Mouse (Mus musculus) heart, embryonic 11.5 days (tissue): ENCODE data around the gene Gli3. TPM values are rescaled to one million over a fixed set of nuclear protein-coding genes. Genes with fewer than 3 reads are reported as not detected.

Source experiments
- ATAC-seq: fragments of 200-750 bp; cut with Nextera tagmentation; replicated peaks from 2 replicates; pipeline ENCODE4 v1.8.0; 2017; ENCODE audit warnings: moderate library complexity; ENCODE audit not compliant: insufficient number of reproducible peaks, low FRiP score, low TSS enrichment
- H3K27ac ChIP-seq: fragments of 300-500 bp; sonication (generic); 2 replicates; pipeline ENCODE4 v1.5.1; 2014; ENCODE audit warnings: mild to moderate bottlenecking, low read depth, low read length
- H3K27me3 ChIP-seq: fragments of 300-500 bp; sonication (generic); 2 replicates; pipeline ENCODE4 v1.6.1; 2014; ENCODE audit warnings: mild to moderate bottlenecking, low read length, mixed read lengths; ENCODE audit not compliant: control insufficient read depth, insufficient read depth
- H3K36me3 ChIP-seq: fragments of 300-500 bp; sonication (generic); 2 replicates; pipeline ENCODE4 v1.6.1; 2014; ENCODE audit warnings: mild to moderate bottlenecking, low read length, moderate library complexity, mixed read lengths; ENCODE audit not compliant: control insufficient read depth, insufficient read depth
- H3K4me1 ChIP-seq: fragments of 300-500 bp; sonication (generic); 2 replicates; pipeline ENCODE4 v1.6.1; 2014; ENCODE audit warnings: low read length; ENCODE audit not compliant: control insufficient read depth, insufficient read depth
- H3K4me2 ChIP-seq: fragments of 300-500 bp; sonication (generic); 2 replicates; pipeline ENCODE4 v1.6.1; 2014; ENCODE audit warnings: mild to moderate bottlenecking, moderate library complexity
- H3K4me3 ChIP-seq: fragments of 300-500 bp; sonication (generic); 2 replicates; pipeline ENCODE4 v1.5.1; 2014; ENCODE audit warnings: low read depth, low read length
- H3K9ac ChIP-seq: fragments of 300-500 bp; sonication (generic); 2 replicates; pipeline ENCODE4 v1.6.1; 2014; ENCODE audit warnings: mild to moderate bottlenecking, low read depth, low read length, moderate library complexity
- H3K9me3 ChIP-seq: fragments of 300-500 bp; sonication (generic); replicated peaks from 2 replicates; pipeline ENCODE4 v1.6.1; 2016; ENCODE audit warnings: low read length; ENCODE audit not compliant: control insufficient read depth
- WGBS: fragments of 180-500 bp; shearing (Covaris S2); extraction: QIAGEN DNeasy Blood & Tissue Kit; methylation state at CpG from one replicate; pipeline ENCODE4 v1.1.7; 2014; ENCODE audit not compliant: insufficient replicate concordance; 5-methylcytosine and 5-hydroxymethylcytosine counted together
- polyA plus RNA-seq: library from polyadenylated mRNA; unstranded; fragments of >200 nt; fragmentation: Nextera tagmentation; extraction: Ambion mirVana; gene quantifications from 2 replicates; pipeline ENCODE4 v1.2.1, GENCODE M21; 2014

Gene Gli3
- polyA plus RNA-seq, result 9.1 and 11.4 TPM in 2 replicates

GRCm38 (mm10) chr13:15462830-15463491 is at the start of gene Gli3:
Gene Gli3, plus strand, starts transcription at chr13:15463235.
- peaks cover 6% of the 10 kb centered on the region for H3K4me1 ChIP-seq
- H3K4me2 ChIP-seq, result peak within 1 kb of the TSS; percentile 80
- H3K27me3 ChIP-seq, result peaks cover 6% of the 10 kb centered on the region; the same call in 1 of the 2 replicates
- no peaks in the 10 kb centered on the region for H3K9me3 ChIP-seq
- peak; percentile 94 for ATAC-seq
- peak within 1 kb of the TSS; percentile 93 for H3K27ac ChIP-seq
- peak within 1 kb of the TSS; percentile 85 for H3K9ac ChIP-seq
- under 1% methylated on average over 38 of the region's 76 CpGs for WGBS
- peak within 1 kb of the TSS; percentile 70 for H3K4me3 ChIP-seq
- H3K36me3 ChIP-seq, result no peaks in the 10 kb centered on the region

- no peak overlapping the region for H3K4me3 ChIP-seq
- H3K9me3 ChIP-seq, result no peaks in the 10 kb centered on the region
- H3K36me3 ChIP-seq, result no peaks in the 10 kb centered on the region
- no peak overlapping the region for H3K9ac ChIP-seq
- ATAC-seq, result no peak
- no peaks in the 10 kb centered on the region for H3K4me1 ChIP-seq
- no peak overlapping the region for H3K27ac ChIP-seq
- no peaks in the 10 kb centered on the region for H3K27me3 ChIP-seq
- H3K4me2 ChIP-seq, result no peak overlapping the region
- WGBS, result 67% methylated on average over 10 of the region's 10 CpGs
These were observed 41.8 kb upstream of the Gli3 start for GRCm38 (mm10) chr13:15421182-15421750.

- Histone ChIP-seq H3K4me2 (no peak overlapping the region), H3K27me3 (no peaks in the 10 kb centered on the region), H3K4me3 (no peak overlapping the region), H3K9me3 (no peaks in the 10 kb centered on the region), H3K4me1 (no peaks in the 10 kb centered on the region), H3K9ac (no peak overlapping the region), H3K27ac (no peak overlapping the region), H3K36me3 (no peaks in the 10 kb centered on the region)
- ATAC-seq, result no peak
- 72% methylated on average over 4 of the region's 4 CpGs for WGBS
These were observed 21.0 kb upstream of the Gli3 start for GRCm38 (mm10) chr13:15442002-15442401.

- H3K4me3 ChIP-seq, result no peak overlapping the region
- 67% methylated on average over 4 of the region's 4 CpGs for WGBS
- no peak for ATAC-seq
- H3K4me1 ChIP-seq, result no peaks in the 10 kb centered on the region
- no peak overlapping the region for H3K9ac ChIP-seq
- H3K27me3 ChIP-seq, result no peaks in the 10 kb centered on the region
- no peaks in the 10 kb centered on the region for H3K9me3 ChIP-seq
- H3K4me2 ChIP-seq, result no peak overlapping the region
- H3K27ac ChIP-seq, result no peak overlapping the region
- no peaks in the 10 kb centered on the region for H3K36me3 ChIP-seq
These were observed 18.7 kb upstream of the Gli3 start for GRCm38 (mm10) chr13:15444312-15444711.

- no peak for ATAC-seq
- no peaks in the 10 kb centered on the region for H3K36me3 ChIP-seq
- no peak overlapping the region for H3K4me3 ChIP-seq
- WGBS, result 54% methylated on average over 2 of the region's 2 CpGs
- H3K4me1 ChIP-seq, result no peaks in the 10 kb centered on the region
- H3K4me2 ChIP-seq, result no peak overlapping the region
- no peak overlapping the region for H3K27ac ChIP-seq
- no peaks in the 10 kb centered on the region for H3K27me3 ChIP-seq
- no peaks in the 10 kb centered on the region for H3K9me3 ChIP-seq
- no peak overlapping the region for H3K9ac ChIP-seq
These were observed 17.4 kb upstream of the Gli3 start for GRCm38 (mm10) chr13:15445591-15445990.

GRCm38 (mm10) chr13:15446004-15446403 is 17.0 kb upstream of the Gli3 start:
- Histone ChIP-seq H3K36me3 (no peaks in the 10 kb centered on the region), H3K27ac (no peak overlapping the region), H3K4me2 (no peak overlapping the region), H3K27me3 (no peaks in the 10 kb centered on the region), H3K4me1 (no peaks in the 10 kb centered on the region), H3K9ac (no peak overlapping the region), H3K9me3 (no peaks in the 10 kb centered on the region), H3K4me3 (no peak overlapping the region)
- WGBS, result 57% methylated on average over 8 of the region's 8 CpGs
- ATAC-seq, result no peak

GRCm38 (mm10) chr13:15446782-15447564 is 16.1 kb upstream of the Gli3 start:
- Histone ChIP-seq H3K4me1 (no peaks in the 10 kb centered on the region), H3K27me3 (no peaks in the 10 kb centered on the region), H3K9me3 (no peaks in the 10 kb centered on the region), H3K4me2 (no peak overlapping the region), H3K4me3 (no peak overlapping the region), H3K27ac (no peak overlapping the region), H3K36me3 (no peaks in the 10 kb centered on the region), H3K9ac (no peak overlapping the region)
- ATAC-seq, result no peak
- 66% methylated on average over 7 of the region's 7 CpGs for WGBS

- no peak overlapping the region for H3K4me2 ChIP-seq
- ATAC-seq, result no peak
- H3K4me3 ChIP-seq, result no peak overlapping the region
- H3K9me3 ChIP-seq, result no peaks in the 10 kb centered on the region
- no peaks in the 10 kb centered on the region for H3K27me3 ChIP-seq
- no peaks in the 10 kb centered on the region for H3K4me1 ChIP-seq
- H3K27ac ChIP-seq, result no peak overlapping the region
- WGBS, result 54% methylated on average over 2 of the region's 2 CpGs
- H3K36me3 ChIP-seq, result no peaks in the 10 kb centered on the region
- H3K9ac ChIP-seq, result no peak overlapping the region
These were observed 12.1 kb upstream of the Gli3 start for GRCm38 (mm10) chr13:15450941-15451340.
